Mouse (Mus musculus) frontal cortex, postnatal 25 days (tissue): ENCODE data around the gene Hid1.
"Not testable (repeated sequence)": the region's sequence is repeated elsewhere in the genome, so short reads cannot be mapped to it uniquely, and the experiment has no call there.

Experiments used
- DNase-seq, 2 experiments: peaks; one replicate each; pipeline ENCODE4 v3.0.0; 2022; ENCODE audit warnings: low spot score in 2 of 2

Hid1 gene

DNA sequence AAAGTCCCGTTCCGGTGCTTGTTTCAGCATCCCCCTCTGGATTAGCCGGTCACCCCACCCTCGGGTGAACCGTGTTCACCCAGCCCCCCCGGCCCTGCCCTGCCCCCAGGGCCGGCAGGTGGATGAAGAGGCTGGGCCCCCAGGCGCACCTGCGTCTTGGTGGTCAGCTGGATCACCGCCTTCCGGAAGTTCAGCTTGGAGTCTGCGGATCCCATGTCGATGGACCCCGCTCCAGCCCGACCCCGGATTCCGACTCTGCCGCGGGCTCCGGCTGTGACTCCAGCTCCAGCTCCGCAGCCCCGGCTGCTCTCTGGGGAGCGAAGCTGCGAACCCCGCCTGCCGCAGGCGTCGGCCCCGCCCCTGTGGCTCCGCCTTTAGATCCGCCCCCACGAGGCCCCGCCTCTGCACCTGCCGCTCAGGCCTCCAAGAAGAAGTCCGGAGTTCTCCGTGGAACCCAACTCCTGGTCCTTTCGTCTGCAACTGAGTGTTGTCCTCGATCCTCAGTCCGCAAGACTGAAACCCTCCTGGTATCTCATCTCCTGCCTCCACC is at the start of gene Hid1:
TSS of gene Hid1 (minus strand) at position 362 of the 550 bp plus-strand sequence.
- peak; percentile 65 to 76 for DNase-seq

DNA sequence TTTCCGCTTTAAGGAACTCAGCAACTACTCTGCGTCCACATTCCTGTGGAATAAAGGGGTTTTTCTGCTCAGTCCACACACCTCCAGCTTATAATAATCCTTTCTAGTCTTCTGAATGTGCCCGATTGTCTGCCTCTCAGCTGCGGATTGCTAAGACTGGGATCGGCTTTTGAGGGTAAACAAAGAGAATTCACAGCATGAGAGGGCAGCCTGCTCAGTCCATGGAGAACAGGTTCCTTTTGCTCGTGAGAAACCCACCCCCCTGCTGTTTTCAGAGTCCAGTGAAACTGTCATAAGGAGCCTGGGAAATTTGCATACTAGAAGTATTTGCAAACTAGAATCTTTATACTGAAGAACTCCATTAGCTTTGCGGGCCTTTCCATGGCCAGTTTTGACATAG is 42.0 kb upstream of the Hid1 start:
- no peak for DNase-seq

DNA sequence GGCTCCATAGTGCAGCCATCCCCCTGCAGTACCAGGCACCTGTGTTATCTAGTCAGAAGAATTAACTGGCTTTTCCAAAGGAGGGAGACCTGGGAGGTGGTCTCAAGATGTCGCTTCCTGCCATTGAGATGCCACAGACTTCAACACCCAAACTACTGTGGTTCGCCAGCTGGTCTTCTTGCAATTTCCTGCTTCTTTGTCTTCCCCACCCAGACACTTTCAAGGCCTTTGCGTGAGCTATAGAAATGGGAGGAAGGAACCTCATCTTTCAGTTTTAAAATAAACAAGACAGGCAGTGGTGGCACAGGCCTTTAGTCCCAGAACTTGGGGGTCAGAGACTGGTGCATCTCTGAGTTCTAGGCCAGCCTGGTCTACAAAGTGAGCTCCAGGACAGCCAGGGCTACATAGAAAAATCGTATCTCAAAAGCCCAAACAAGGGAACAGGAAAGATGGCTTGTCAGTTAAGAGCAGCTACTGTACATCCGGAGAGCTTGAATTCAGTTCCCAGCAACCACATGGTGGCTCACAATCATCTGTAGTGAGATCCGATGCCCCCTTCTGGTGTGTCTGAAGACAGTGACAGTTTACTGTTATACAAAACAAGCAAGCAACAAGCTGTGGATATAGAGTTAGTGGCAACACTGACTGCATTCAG is 40.8 kb upstream of the Hid1 start:
- no peak for DNase-seq

DNA sequence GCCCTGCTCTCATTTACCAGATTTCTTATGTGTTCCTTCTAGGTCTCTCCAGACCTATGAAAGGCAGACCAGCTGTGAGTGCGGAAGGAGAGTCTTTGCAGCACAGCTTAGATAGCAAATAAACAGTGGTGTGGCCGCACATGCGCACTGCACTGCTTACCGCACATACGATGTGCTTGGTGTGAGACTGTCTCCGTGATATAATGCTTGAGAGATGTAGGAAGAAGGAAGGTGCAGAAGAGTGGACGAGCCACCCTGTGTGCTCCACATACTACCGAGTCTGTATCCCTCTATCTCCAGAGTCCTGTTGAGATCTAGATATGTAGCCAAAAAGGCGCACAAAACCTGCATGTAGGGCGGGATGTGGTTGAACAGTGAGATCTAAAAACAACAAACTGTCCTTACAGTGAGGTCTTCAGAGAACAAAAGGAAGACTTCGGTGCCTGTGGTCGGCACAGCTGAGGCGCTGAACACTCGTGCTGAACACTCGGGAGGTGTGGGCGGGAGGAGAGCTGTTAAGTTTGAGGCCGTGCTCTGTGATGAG is 39.4 kb upstream of the Hid1 start:
- no peak for DNase-seq

DNA sequence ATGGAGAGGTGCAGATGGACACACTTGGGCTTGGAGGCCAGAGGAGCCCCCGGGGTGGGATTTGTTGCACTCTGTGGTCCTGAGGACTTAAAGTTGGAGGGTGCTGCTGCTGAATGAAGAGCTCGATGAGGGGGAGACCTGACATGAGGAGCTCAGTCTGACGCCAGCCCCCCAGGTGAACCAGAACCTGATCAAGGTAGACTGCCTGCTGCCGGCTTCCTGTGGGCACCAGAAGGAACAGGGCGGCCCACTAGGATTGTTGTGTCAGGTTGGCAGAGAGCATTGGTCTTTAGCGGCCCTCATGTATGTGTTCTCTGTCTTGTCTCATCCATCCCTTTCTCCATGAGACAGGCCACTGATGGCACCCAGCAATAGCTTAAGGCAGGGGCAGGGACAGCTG is 38.2 kb upstream of the Hid1 start:
- no peak for DNase-seq

DNA sequence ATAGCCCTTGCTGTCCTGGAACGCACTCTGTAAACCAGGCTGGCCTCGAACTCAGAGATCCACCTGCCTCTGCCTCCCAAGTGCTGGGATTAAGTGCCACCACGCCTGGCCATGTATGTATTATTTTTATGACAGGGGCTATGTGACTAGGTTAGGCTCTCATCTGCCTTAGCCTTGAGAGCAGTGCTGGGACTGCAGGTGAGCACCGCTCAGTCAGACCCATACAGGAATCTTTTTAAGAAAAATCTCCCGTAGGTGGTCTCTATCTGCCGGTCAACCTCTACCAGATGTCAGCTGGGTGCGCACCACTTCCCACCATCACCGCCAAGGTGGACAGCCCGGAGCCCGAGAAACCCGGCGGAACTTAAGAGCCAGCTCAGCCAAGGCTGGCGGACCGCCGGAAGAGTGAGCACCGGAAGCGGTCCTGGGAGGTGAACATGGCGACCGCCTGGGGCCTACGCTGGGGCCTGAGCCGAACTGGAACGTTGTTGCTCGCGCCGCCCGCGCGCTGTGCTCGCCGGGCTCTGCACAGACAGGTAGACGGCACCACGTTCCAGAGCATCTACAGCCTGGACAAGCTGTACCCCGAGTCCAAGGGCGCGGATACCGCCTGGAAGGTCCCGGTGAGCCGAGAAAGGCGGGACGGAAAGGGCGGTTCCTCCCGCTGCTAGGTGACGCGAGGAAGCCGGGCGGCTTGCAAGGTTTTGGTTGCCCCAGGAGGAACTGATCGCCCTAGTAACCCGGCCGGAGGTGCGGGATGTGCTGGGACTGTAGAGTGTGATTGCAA is 36.0 kb upstream of the Hid1 start, which contains the start of gene Mrpl58:
TSS of gene Mrpl58 (plus strand) at position 415 of the 787 bp plus-strand sequence.
- peak; percentile 80 for DNase-seq

DNA sequence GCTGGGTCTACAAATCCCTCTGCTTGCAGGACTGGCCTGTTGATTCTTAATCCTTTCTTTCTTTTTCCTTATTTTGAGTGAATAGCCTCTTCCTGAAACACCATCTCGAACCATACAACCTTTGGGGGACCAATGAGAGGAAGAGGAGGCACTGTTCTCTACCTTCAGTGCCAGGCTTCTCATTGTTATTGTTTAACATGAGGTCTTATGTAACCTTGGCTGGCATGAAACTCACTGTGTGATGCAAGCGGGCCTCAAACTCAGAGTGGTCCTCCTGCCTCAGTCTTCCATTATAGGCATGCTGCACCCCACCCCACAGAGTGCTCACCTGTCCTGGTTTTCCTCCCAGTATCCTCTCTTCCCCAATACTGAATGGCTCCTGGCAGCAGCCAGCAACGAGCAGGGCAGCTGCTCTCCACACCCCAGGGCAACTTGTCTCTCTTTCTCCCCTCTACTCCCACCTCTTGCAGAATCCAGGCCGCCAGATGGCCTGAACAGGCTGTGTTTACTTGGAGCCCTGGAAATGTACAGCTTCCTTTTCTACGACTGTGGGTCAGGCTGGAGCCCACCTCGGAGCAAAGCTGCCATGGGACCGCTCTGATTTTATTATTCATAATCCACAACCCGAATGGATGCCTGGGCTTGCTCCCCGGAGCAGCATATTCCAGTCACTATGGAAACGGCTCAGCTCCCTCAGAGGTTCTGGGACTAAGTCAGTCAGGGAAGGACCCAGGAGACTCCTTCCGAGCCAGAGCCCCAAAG is 33.3 kb upstream of the Hid1 start:
- DNase-seq = no peak

DNA sequence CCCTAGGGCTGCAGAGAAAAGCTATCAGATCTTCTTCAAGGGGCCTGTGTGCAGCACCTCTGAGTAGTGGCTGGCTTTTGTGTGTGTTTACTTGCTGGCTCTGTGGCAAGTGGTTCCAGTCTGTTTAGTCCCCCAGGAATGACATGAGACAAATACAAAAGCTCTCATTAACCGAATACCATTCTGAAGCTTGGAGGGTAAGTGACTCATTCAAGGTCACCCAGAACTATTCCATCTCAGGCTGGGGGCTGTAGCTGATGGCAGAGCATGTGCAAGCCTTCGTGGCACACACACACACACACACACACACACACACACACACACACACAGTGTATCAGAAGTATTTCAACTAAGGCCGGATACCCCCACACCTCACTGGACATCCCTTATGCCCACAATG is 32.6 kb upstream of the Hid1 start:
- DNase-seq = no peak

DNA sequence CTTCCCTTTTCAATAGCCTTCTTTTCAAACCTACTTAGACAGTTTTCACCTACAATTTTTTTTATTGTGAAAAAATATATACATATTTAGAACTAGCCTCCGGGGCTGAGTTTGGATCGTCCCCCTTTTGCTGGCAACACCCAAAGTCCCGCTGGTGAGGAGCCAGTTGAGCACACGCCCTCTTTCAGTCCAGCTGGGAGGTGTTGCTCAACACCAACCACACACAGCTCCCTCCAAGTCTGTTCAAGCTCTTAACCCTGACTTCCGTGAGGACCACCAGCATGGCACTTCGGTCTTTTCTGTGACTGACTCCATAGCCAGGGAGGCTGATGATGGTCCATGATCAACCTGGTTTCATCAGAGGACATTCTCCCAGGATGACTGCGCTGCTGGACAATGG is 30.5 kb upstream of the Hid1 start:
- DNase-seq = no peak

DNA sequence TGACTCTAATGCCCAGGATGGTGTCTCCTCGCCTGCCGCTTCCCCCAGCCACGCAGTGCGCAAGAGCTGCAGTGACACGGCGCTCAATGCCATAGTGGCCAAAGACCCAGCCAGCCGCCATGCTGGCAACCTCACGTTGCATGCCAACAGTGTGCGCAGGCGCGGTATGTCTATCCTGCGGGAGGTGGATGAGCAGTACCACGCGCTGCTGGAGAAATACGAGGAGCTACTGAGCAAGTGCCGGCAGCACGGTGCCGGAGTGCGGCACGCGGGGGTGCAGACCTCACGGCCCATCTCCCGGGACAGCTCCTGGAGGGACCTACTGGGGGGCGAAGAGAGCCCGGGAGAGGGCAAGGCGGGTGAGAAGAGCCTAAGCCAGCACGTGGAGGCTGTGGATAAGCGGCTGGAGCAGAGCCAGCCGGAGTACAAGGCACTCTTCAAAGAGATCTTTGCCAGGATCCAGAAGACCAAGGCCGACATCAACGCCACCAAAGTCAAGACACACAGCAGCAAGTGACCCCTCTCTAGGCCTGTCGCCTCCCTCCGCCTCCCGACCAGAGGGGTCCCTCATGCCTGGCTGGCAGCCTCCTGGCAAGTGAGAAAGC is 26.3 kb upstream of the Hid1 start:
- no peak for DNase-seq

DNA sequence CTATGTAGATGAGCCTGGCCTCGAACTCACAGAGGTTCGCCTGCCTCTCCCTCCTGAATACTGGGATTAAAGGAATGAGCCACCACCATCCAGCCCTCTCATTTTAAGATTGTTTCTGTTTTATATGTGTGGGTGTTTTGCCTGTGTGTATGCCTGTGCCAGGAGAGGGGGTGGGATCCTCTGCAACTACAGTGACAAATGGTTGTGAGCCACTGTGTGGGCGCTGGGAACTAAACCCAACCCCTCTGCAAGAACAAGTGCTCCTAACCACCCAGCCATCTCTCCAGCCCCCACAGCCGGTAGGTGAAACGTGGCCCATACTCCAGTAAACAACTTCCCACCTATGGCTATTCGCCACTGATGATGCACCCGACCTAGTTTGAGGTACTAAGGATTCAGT is 23.8 kb upstream of the Hid1 start:
- DNase-seq = no peak

DNA sequence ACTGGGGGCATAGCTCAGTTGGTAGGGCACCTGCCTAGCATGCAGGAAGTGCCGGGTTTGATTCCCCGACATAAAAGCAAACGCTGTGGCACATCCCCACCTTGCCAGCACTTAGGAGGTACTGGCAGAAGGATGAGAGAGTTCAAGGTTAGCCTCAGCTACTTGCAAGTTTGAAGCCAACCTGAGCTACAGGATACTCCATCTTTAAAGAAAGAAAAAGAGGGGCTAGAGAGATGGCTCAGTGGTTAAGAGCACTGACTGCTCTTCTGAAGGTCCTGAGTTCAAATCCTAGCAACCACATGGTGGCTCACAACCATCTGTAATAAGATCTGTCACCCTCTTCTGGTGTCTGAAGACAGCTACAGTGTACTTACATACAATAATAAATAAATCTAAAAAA is 19.3 kb upstream of the Hid1 start:
- DNase-seq = not testable (repeated sequence)

DNA sequence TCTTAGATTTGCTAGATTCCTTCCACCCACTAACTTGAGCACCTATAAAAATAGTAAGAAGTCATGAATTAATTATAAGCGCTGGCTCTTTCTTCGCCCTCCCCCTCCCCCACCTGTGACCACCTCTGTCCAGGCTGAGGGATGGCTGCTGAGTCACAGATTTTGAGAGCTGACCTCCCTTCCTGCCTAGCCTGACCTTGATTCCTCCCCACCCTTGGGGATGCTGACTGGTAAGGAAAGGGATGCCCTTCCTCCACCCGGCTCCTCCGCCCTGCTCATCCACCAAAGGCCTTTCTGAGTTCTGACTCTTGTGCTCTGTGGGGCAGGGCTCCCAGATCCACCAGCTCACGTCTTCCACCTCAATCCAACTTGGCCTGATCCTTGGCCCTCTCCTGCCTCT is 17.0 kb upstream of the Hid1 start:
- DNase-seq = no peak

DNA sequence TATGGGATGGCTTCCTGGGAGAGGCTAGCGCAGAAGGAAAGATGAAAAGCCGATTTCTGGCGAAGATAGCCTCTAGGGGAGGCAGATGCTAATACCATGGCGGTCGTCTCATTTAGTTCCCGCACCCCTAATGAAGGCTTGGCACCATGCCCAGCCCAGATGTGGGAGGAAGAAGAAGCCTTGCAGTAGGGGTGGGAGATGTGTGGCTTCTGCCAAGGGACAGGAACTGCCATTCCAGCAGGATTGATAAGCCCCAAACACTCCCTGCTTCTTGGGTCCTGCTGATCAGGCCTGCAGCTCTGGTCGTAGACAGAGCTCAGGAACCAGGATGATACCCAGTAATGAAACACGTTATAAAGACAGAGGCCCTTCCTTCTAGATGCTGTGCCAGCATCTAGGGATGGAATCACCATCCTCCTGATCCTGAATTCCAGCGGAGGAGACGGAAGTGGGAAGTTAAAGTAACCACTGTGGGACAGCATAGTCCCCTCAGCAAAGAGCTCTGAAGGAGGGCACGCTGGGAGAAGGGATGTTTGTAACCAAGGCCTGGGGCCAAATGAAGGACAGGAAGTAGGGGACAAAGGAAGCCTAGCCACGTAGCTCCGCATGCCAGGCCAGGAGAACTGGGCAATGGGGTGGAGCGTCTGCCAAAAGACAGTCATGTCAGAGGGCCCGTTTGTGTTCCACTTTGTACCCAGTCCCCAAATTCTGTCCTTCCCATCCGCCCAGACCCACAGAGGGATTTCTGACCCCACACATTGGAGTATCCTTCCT is 16.3 kb upstream of the Hid1 start:
- DNase-seq = peak in 1 of 2 experiments; percentile 41

DNA sequence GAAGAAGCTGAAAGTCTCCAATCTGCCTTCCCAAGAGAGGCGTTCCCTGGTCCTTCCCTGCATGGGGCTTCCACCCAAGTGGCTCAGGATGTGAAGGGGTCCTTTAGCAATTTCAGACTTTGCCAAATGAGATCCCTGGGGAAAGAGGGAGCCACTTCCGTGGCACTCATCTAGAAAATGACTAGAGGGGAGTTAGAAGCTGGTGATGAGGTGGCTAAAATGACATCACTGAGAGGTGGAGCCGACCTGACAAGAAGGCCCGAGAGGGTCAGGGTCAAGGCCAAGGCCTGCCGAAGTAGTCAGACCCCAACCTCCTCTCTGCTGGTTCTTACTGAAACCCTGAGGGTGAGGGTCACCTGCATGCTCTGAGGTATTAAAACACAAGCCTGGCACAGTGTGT is 15.3 kb upstream of the Hid1 start:
- DNase-seq = no peak

DNA sequence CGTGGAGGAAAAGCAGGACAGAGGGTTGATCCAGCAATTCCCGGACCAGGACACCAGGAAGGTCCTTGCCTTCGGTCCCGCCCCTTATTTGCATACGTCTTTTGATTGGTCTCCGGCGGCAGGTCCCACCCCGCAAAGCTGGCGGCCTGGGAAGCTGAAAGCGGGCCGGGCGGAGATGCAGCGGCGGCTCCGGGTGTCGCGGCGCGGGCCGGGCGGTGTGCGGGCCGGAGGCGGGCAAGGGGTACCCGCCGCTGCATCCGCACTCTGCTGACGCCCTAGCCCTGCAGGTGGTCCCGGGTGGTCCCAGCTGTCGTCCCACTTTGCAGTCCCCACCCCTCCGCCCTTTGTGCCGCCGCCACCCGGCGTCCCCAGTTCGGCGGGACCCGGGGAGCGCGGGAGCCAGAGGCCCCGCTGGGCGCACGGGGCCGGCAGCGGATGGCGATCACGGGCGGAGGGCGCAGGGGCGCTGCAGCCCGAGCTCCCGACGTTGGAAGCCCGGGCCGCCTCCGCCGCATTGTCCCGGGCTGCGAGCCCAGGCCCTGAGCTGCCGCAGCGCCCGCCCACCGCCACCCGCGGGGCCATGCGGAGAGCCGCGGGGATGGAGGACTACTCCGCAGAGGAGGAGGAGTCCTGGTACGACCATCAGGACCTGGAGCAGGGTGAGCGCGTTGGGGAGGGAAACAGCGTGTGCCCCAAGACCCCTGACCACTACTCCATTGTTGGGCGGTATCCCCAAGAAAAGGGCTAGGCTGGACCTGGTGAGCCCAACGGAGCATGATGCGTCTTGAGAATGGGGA is 14.4 kb upstream of the Hid1 start, which contains the start of gene Cdr2l:
TSS of gene Cdr2l (plus strand) at position 174 of the 797 bp plus-strand sequence.
- peak; percentile 65 to 78 for DNase-seq

DNA sequence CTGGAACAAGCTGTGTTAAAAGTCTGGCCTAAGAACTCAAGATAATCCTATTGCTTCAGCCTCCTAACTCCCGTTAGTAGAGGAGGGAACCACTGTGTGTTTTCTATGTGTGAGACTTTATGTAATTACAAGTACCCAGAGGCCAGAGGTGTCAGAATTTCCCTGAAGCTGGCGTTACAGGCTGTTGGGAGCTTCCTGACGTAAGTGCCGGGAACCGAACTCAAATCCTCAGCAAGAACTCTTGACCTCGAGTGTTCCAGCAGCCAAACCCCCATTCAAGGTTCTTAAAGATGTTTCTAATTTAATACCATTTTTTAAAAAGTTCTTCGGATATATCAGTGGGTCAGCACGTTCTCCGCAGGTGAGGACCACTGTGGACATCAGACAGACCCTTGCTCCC is 13.7 kb upstream of the Hid1 start:
- DNase-seq = no peak

DNA sequence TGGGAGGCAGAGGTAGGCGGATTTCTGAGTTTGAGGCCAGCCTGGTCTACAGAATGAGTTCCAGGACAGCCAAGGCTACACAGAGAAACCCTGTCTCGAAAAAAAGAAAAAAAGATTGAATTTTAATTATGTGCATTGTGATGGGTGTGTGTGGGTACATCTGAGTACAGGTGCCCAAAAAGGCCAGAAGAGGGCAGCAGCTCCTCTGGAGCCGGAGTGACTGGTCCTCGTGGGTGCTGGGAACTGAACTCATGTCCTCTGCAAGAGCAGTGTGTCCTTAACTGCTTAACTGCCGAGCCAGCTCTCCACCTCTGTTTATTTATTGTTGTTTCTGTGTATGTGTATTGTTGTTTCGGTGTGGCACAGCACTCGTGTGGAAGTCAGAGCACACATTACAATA is 10.3 kb upstream of the Hid1 start:
- DNase-seq = no peak

DNA sequence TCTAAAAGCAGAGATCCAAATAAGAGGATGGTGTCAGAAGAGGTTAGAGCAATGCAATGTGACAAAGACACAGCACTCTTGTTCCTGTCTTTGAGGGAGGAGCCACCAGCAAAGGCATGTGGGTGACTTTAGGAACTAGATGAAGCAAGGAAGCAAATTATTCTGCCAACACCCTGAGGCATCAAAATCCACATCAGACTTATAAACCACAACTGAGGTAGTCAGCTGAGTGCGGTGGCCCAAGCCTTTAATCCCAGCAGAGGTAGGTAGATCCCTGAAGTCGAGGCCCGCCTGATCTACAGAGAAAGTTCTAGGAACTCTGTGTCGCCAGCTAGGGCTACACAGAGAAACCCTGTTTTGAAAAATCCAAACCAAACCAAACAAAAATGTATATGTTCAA is 9.7 kb upstream of the Hid1 start:
- DNase-seq = no peak

DNA sequence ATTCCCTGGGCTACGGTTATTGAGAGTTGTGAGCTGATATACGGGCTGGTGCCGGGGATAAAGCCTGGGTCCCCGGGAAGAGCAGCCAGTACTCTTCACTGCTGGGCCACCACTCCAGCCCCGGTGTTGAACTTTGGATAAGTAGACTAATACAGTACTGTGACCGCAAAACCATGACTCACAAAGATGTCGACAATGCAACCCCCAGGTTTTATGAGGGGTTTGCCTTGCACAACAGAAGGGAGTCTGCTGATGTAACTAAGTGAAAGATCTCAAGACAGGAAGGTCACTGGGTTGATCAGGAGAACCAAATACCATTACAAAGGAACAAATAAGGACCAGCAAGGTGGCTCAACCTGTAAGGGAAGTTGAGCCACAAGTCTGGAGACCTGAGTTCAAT is 9.2 kb upstream of the Hid1 start:
- no peak for DNase-seq
